ENCODE assay signal across 11 mouse cellular contexts in the genomic region with DNA sequence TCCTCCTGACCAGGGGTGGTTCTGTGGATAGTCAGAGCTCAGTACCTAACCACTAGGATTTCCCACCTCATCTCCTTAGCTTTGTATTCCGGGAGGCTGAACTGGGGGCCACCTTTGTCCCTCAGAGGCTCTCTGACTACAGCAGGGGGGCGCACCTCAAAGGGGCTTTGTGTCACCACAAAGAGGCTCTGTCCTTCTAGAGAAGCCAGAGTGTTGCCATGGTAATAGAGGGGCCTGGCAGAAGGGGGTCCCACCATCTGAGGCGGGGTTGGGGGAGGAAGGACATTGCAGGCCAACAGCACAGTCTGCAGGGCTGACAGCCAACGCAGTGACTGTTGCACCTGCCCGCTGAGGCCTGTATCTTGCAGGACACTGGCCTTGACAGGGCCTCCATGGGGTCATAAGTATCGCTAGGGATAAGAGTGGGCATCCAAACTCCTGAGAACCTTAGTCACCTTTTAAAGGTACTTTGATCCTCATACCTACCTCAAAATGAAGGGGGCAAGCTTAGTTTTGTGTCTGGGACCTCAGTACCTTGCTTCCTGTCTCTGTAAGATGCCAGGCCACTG. TPM values are rescaled to one million over a fixed set of nuclear protein-coding genes. Genes with fewer than 3 reads are reported as not detected.
DNase-seq lines count a peak whose midpoint lies in the region; ATAC-seq and TF ChIP-seq lines count a peak whose summit lies in the region.
"Had no signal": no experiment of that assay in that cellular context is flagged by ENCODE, and none has a peak within 500 bp of the region (broad histone marks: within the 10 kb centered on the region; RNA-seq: fewer than 3 reads in every experiment).

No protein-coding gene starts in this region.

- no peaks in the 10 kb centered on the region for H3K27me3 ChIP-seq in forebrain, postnatal 0 days (ENCODE audit: insufficient read depth, low read length)
- H3K27me3 ChIP-seq in midbrain, embryonic 11.5 days (ENCODE audit: control insufficient read depth, insufficient read depth, low read length), result no peaks in the 10 kb centered on the region
- no peaks in the 10 kb centered on the region for H3K27me3 ChIP-seq in liver, embryonic 12.5 days (replicated peaks)
- H3K27me3 ChIP-seq: embryonic facial prominence, embryonic 13.5 days had no signal

- WGBS in forebrain, postnatal 0 days, result 5% methylated on average over 6 of the region's 6 CpGs
- WGBS in midbrain, embryonic 11.5 days, result 12% methylated on average over 6 of the region's 6 CpGs
- WGBS in liver, embryonic 12.5 days (ENCODE audit: insufficient replicate concordance), result 62% methylated on average over 6 of the region's 6 CpGs

- H3K4me3 ChIP-seq in forebrain, postnatal 0 days (ENCODE audit: low read depth, low read length), result no peak overlapping the region
- no peak overlapping the region for H3K4me3 ChIP-seq in midbrain, embryonic 11.5 days (ENCODE audit: low read depth, low read length)
- no peak overlapping the region for H3K4me3 ChIP-seq in liver, embryonic 12.5 days
- H3K4me3 ChIP-seq: embryonic facial prominence, embryonic 13.5 days had no signal

- no peaks in the 10 kb centered on the region for H3K36me3 ChIP-seq in forebrain, postnatal 0 days (ENCODE audit: insufficient read depth)
- no peaks in the 10 kb centered on the region for H3K36me3 ChIP-seq in midbrain, embryonic 11.5 days (ENCODE audit: control insufficient read depth, insufficient read depth, low read length)
- no peaks in the 10 kb centered on the region for H3K36me3 ChIP-seq in liver, embryonic 12.5 days
- H3K36me3 ChIP-seq: embryonic facial prominence, embryonic 13.5 days had no signal

- no peak overlapping the region for H3K4me2 ChIP-seq in forebrain, postnatal 0 days (ENCODE audit: low read depth)
- H3K4me2 ChIP-seq in midbrain, embryonic 11.5 days, result peak overlapping the region; percentile 20; the same call in 1 of the 2 replicates
- H3K4me2 ChIP-seq in liver, embryonic 12.5 days, result no peak overlapping the region
- H3K4me2 ChIP-seq: embryonic facial prominence, embryonic 13.5 days had no signal

- peaks cover 11% of the 10 kb centered on the region for H3K4me1 ChIP-seq in forebrain, postnatal 0 days (ENCODE audit: insufficient read depth)
- peaks cover 70% of the 10 kb centered on the region for H3K4me1 ChIP-seq in midbrain, embryonic 11.5 days (ENCODE audit: control insufficient read depth, insufficient read depth, low read length)
- peaks cover 26% of the 10 kb centered on the region for H3K4me1 ChIP-seq in liver, embryonic 12.5 days

- no peak for TF ChIP-seq CTCF in forebrain, postnatal 0 days (IDR thresholded peaks at IDR 0.05; ENCODE audit: low read depth)

- no peak overlapping the region for H3K9ac ChIP-seq in forebrain, postnatal 0 days
- peak overlapping the region; percentile 10 for H3K9ac ChIP-seq in midbrain, embryonic 11.5 days (ENCODE audit: low read length)
- H3K9ac ChIP-seq in liver, embryonic 12.5 days, result no peak overlapping the region

- H3K27ac ChIP-seq in forebrain, postnatal 0 days (ENCODE audit: low read depth, low read length), result peak overlapping the region; percentile 57
- peak overlapping the region; percentile 78 for H3K27ac ChIP-seq in midbrain, embryonic 11.5 days (ENCODE audit: low read depth, low read length)
- H3K27ac ChIP-seq in liver, embryonic 12.5 days, result no peak overlapping the region
- H3K27ac ChIP-seq: embryonic facial prominence, embryonic 13.5 days had no signal

- peak; percentile 9 for DNase-seq in thymus, postnatal 4 days
- no peak for DNase-seq in thymus, postnatal 0 days (ENCODE audit: low spot score)
- DNase-seq in forebrain, postnatal 0 days, result peak; percentile 63
- DNase-seq in midbrain, embryonic 11.5 days (ENCODE audit: low spot score, missing footprints), result peak; percentile 94
- peak; percentile 41 for DNase-seq in testis, postnatal 10 days (ENCODE audit: low spot score)
- DNase-seq in right cerebral cortex, postnatal 25 days, result no peak
- no peak for DNase-seq in right cerebral cortex, postnatal 14 days
- DNase-seq: adrenal gland, postnatal 14 days; lung, postnatal 4 days had no signal

- no peaks in the 10 kb centered on the region for H3K9me3 ChIP-seq in forebrain, postnatal 0 days (ENCODE audit: low read length)
- H3K9me3 ChIP-seq in midbrain, embryonic 11.5 days (ENCODE audit: control insufficient read depth, low read length), result no peaks in the 10 kb centered on the region
- no peaks in the 10 kb centered on the region for H3K9me3 ChIP-seq in liver, embryonic 12.5 days (replicated peaks)
- H3K9me3 ChIP-seq: embryonic facial prominence, embryonic 13.5 days had no signal

- ATAC-seq in forebrain, postnatal 0 days, result peak; percentile 80
- peak; percentile 89 for ATAC-seq in midbrain, embryonic 11.5 days (ENCODE audit: low FRiP score)
- no peak for ATAC-seq in liver, embryonic 12.5 days

RNA-seq across cellular contexts. Expression of a gene that starts 32.6 kb away (rescaled TPM):
- polyA plus RNA-seq in thymus, postnatal 0 days (2015; fragmentation: Nextera tagmentation; extraction: Ambion mirVana), result 31.2 and 40.0 TPM in 2 replicates
- 103 and 120 TPM in 2 replicates for total RNA-seq in forebrain, postnatal 0 days (2014; rRNA removed)
- polyA plus RNA-seq in forebrain, postnatal 0 days (2015; fragmentation: Nextera tagmentation; extraction: Ambion mirVana), result 31.2 and 42.8 TPM in 2 replicates
- polyA plus RNA-seq in midbrain, embryonic 11.5 days (2014; fragmentation: Nextera tagmentation; extraction: Ambion mirVana), result 66.9 and 71.0 TPM in 2 replicates
- 12.6 and 12.9 TPM in 2 replicates for polyA plus RNA-seq in liver, embryonic 12.5 days (2016; fragmentation: Nextera tagmentation; extraction: Ambion mirVana)

RNA-seq across cellular contexts. Expression of a gene that starts 32.7 kb away (rescaled TPM):
- 37.1 and 41.2 TPM in 2 replicates for polyA plus RNA-seq in thymus, postnatal 0 days (2015; fragmentation: Nextera tagmentation; extraction: Ambion mirVana)
- 25.5 and 43.0 TPM in 2 replicates for total RNA-seq in forebrain, postnatal 0 days (2014; rRNA removed)
- polyA plus RNA-seq in forebrain, postnatal 0 days (2015; fragmentation: Nextera tagmentation; extraction: Ambion mirVana), result 69.9 and 75.9 TPM in 2 replicates
- polyA plus RNA-seq in midbrain, embryonic 11.5 days (2014; fragmentation: Nextera tagmentation; extraction: Ambion mirVana), result 38.9 and 39.2 TPM in 2 replicates
- polyA plus RNA-seq in liver, embryonic 12.5 days (2016; fragmentation: Nextera tagmentation; extraction: Ambion mirVana), result 76.3 and 79.3 TPM in 2 replicates

RNA-seq across cellular contexts. Expression of a gene that starts 45.6 kb away (rescaled TPM):
- 11.3 and 12.3 TPM in 2 replicates for polyA plus RNA-seq in thymus, postnatal 0 days (2015; fragmentation: Nextera tagmentation; extraction: Ambion mirVana)
- total RNA-seq in forebrain, postnatal 0 days (2014; rRNA removed), result 9.7 and 11.5 TPM in 2 replicates
- 28.0 and 34.4 TPM in 2 replicates for polyA plus RNA-seq in forebrain, postnatal 0 days (2015; fragmentation: Nextera tagmentation; extraction: Ambion mirVana)
- 21.0 and 22.7 TPM in 2 replicates for polyA plus RNA-seq in midbrain, embryonic 11.5 days (2014; fragmentation: Nextera tagmentation; extraction: Ambion mirVana)
- 106 and 107 TPM in 2 replicates for polyA plus RNA-seq in liver, embryonic 12.5 days (2016; fragmentation: Nextera tagmentation; extraction: Ambion mirVana)

RNA-seq across cellular contexts. Expression of a gene that starts 46.1 kb away (rescaled TPM):
- 73.8 and 83.6 TPM in 2 replicates for polyA plus RNA-seq in thymus, postnatal 0 days (2015; fragmentation: Nextera tagmentation; extraction: Ambion mirVana)
- 65.6 and 68.4 TPM in 2 replicates for total RNA-seq in forebrain, postnatal 0 days (2014; rRNA removed)
- polyA plus RNA-seq in forebrain, postnatal 0 days (2015; fragmentation: Nextera tagmentation; extraction: Ambion mirVana), result 79.9 and 105 TPM in 2 replicates
- polyA plus RNA-seq in midbrain, embryonic 11.5 days (2014; fragmentation: Nextera tagmentation; extraction: Ambion mirVana), result 50.8 and 52.5 TPM in 2 replicates
- polyA plus RNA-seq in liver, embryonic 12.5 days (2016; fragmentation: Nextera tagmentation; extraction: Ambion mirVana), result 113 and 120 TPM in 2 replicates

Comparison
In these comparisons a context has a peak if more than half of its experiments do, and no peak if none do; other contexts are left out.
1. DNase-seq: peak in thymus, postnatal 4 days (single experiment), forebrain, postnatal 0 days (single experiment), midbrain, embryonic 11.5 days (single experiment) and testis, postnatal 10 days (single experiment); none in thymus, postnatal 0 days (single experiment), right cerebral cortex, postnatal 25 days (single experiment) and right cerebral cortex, postnatal 14 days (single experiment).